Mouse (Mus musculus): ENCODE measurements around the gene 2610001J05Rik.

GRCm38 (mm10) chr6:13859877-13860585 is 11.3 kb downstream of the 2610001J05Rik start:
- TF ChIP-seq GATA1 (IDR thresholded peaks at IDR 0.05; ENCODE audit: low read length) (no peak), TAL1 (IDR thresholded peaks at IDR 0.05; ENCODE audit: low read length) (no peak)

All from erythroblast, embryonic 14.5 days (primary cell).